Mouse (Mus musculus): ENCODE measurements at regions not wholly inside any gene's neighbourhood (a gene's known extent, or its start where the extent isn't known, plus 50 kb on each side); places are given as distances from the start of the nearest gene placed in this dataset.

- H3K4me2 ChIP-seq = no peak overlapping the region
- H3K27ac ChIP-seq (ENCODE audit: low read depth, low read length) = no peak overlapping the region
- H3K4me1 ChIP-seq (ENCODE audit: control insufficient read depth, insufficient read depth, low read length) = no peaks in the 10 kb centered on the region
- no peaks in the 10 kb centered on the region for H3K27me3 ChIP-seq (ENCODE audit: control insufficient read depth, insufficient read depth, low read length)
- ATAC-seq (ENCODE audit: low FRiP score) = no peak
- WGBS = 80% methylated on average over 1 of the region's 1 CpGs
- H3K9ac ChIP-seq (ENCODE audit: low read length) = no peak overlapping the region
- no peak for DNase-seq (ENCODE audit: low spot score, missing footprints)
- no peak overlapping the region for H3K4me3 ChIP-seq (ENCODE audit: low read depth, low read length)
- no peaks in the 10 kb centered on the region for H3K36me3 ChIP-seq (ENCODE audit: control insufficient read depth, insufficient read depth, low read length)
- H3K9me3 ChIP-seq (ENCODE audit: control insufficient read depth, low read length) = no peaks in the 10 kb centered on the region
Observed at GRCm38 (mm10) chr2:109487591-109487990, 186.9 kb upstream of the Bdnf start.

- Histone ChIP-seq H3K4me3 (ENCODE audit: low read depth, low read length) (no peak overlapping the region), H3K27ac (ENCODE audit: low read depth, low read length) (no peak overlapping the region), H3K4me1 (ENCODE audit: control insufficient read depth, insufficient read depth, low read length) (no peaks in the 10 kb centered on the region), H3K4me2 (no peak overlapping the region), H3K36me3 (ENCODE audit: control insufficient read depth, insufficient read depth, low read length) (no peaks in the 10 kb centered on the region), H3K27me3 (ENCODE audit: control insufficient read depth, insufficient read depth, low read length) (no peaks in the 10 kb centered on the region), H3K9ac (ENCODE audit: low read length) (no peak overlapping the region), H3K9me3 (ENCODE audit: control insufficient read depth, low read length) (no peaks in the 10 kb centered on the region)
- no peak for ATAC-seq (ENCODE audit: low FRiP score)
- 92% methylated on average over 5 of the region's 5 CpGs for WGBS
- DNase-seq (ENCODE audit: low spot score, missing footprints) = no peak
Observed at GRCm38 (mm10) chr2:109502186-109502585, 172.3 kb upstream of the Bdnf start.

- Histone ChIP-seq H3K36me3 (ENCODE audit: control insufficient read depth, insufficient read depth, low read length) (no peaks in the 10 kb centered on the region), H3K9ac (ENCODE audit: low read length) (no peak overlapping the region), H3K4me1 (ENCODE audit: control insufficient read depth, insufficient read depth, low read length) (no peaks in the 10 kb centered on the region), H3K4me2 (no peak overlapping the region), H3K27ac (ENCODE audit: low read depth, low read length) (no peak overlapping the region), H3K9me3 (ENCODE audit: control insufficient read depth, low read length) (no peaks in the 10 kb centered on the region), H3K27me3 (ENCODE audit: control insufficient read depth, insufficient read depth, low read length) (no peaks in the 10 kb centered on the region), H3K4me3 (ENCODE audit: low read depth, low read length) (no peak overlapping the region)
- ATAC-seq (ENCODE audit: low FRiP score) (no peak), DNase-seq (ENCODE audit: low spot score, missing footprints) (no peak)
- 76% methylated on average over 6 of the region's 6 CpGs for WGBS
Observed at GRCm38 (mm10) chr2:109504906-109505305, 169.6 kb upstream of the Bdnf start.

- no peaks in the 10 kb centered on the region for H3K36me3 ChIP-seq (ENCODE audit: control insufficient read depth, insufficient read depth, low read length)
- WGBS = 70% methylated on average over 8 of the region's 8 CpGs
- no peaks in the 10 kb centered on the region for H3K27me3 ChIP-seq (ENCODE audit: control insufficient read depth, insufficient read depth, low read length)
- no peak overlapping the region for H3K27ac ChIP-seq (ENCODE audit: low read depth, low read length)
- no peak overlapping the region for H3K4me3 ChIP-seq (ENCODE audit: low read depth, low read length)
- ATAC-seq (ENCODE audit: low FRiP score) (no peak), DNase-seq (ENCODE audit: low spot score, missing footprints) (no peak)
- no peak overlapping the region for H3K9ac ChIP-seq (ENCODE audit: low read length)
- H3K4me1 ChIP-seq (ENCODE audit: control insufficient read depth, insufficient read depth, low read length) = no peaks in the 10 kb centered on the region
- no peaks in the 10 kb centered on the region for H3K9me3 ChIP-seq (ENCODE audit: control insufficient read depth, low read length)
- H3K4me2 ChIP-seq = no peak overlapping the region
Observed at GRCm38 (mm10) chr2:109510070-109510979, 164.2 kb upstream of the Bdnf start.

- Histone ChIP-seq H3K36me3 (ENCODE audit: control insufficient read depth, insufficient read depth, low read length) (no peaks in the 10 kb centered on the region), H3K27ac (ENCODE audit: low read depth, low read length) (no peak overlapping the region), H3K4me1 (ENCODE audit: control insufficient read depth, insufficient read depth, low read length) (no peaks in the 10 kb centered on the region), H3K9me3 (ENCODE audit: control insufficient read depth, low read length) (no peaks in the 10 kb centered on the region), H3K4me3 (ENCODE audit: low read depth, low read length) (no peak overlapping the region), H3K9ac (ENCODE audit: low read length) (no peak overlapping the region), H3K4me2 (no peak overlapping the region), H3K27me3 (ENCODE audit: control insufficient read depth, insufficient read depth, low read length) (no peaks in the 10 kb centered on the region)
- DNase-seq (ENCODE audit: low spot score, missing footprints) = no peak
- 90% methylated on average over 4 of the region's 4 CpGs for WGBS
- ATAC-seq (ENCODE audit: low FRiP score) = no peak
Observed at GRCm38 (mm10) chr2:109511142-109511541, 163.4 kb upstream of the Bdnf start.

GRCm38 (mm10) chr2:109519261-109519660, 155.2 kb upstream of the Bdnf start:
- Histone ChIP-seq H3K4me1 (ENCODE audit: control insufficient read depth, insufficient read depth, low read length) (no peaks in the 10 kb centered on the region), H3K36me3 (ENCODE audit: control insufficient read depth, insufficient read depth, low read length) (no peaks in the 10 kb centered on the region), H3K4me3 (ENCODE audit: low read depth, low read length) (no peak overlapping the region), H3K9ac (ENCODE audit: low read length) (no peak overlapping the region), H3K4me2 (no peak overlapping the region), H3K27me3 (ENCODE audit: control insufficient read depth, insufficient read depth, low read length) (no peaks in the 10 kb centered on the region), H3K9me3 (ENCODE audit: control insufficient read depth, low read length) (no peaks in the 10 kb centered on the region), H3K27ac (ENCODE audit: low read depth, low read length) (no peak overlapping the region)
- 79% methylated on average over 4 of the region's 4 CpGs for WGBS
- ATAC-seq (ENCODE audit: low FRiP score) (no peak), DNase-seq (ENCODE audit: low spot score, missing footprints) (no peak)

GRCm38 (mm10) chr2:109520471-109520870, 154.0 kb upstream of the Bdnf start:
- H3K27ac ChIP-seq (ENCODE audit: low read depth, low read length) = no peak overlapping the region
- no peak overlapping the region for H3K4me2 ChIP-seq
- no peak overlapping the region for H3K4me3 ChIP-seq (ENCODE audit: low read depth, low read length)
- no peaks in the 10 kb centered on the region for H3K27me3 ChIP-seq (ENCODE audit: control insufficient read depth, insufficient read depth, low read length)
- DNase-seq (ENCODE audit: low spot score, missing footprints) (no peak), ATAC-seq (ENCODE audit: low FRiP score) (no peak)
- H3K4me1 ChIP-seq (ENCODE audit: control insufficient read depth, insufficient read depth, low read length) = no peaks in the 10 kb centered on the region
- H3K9me3 ChIP-seq (ENCODE audit: control insufficient read depth, low read length) = no peaks in the 10 kb centered on the region
- H3K36me3 ChIP-seq (ENCODE audit: control insufficient read depth, insufficient read depth, low read length) = no peaks in the 10 kb centered on the region
- WGBS = 73% methylated on average over 3 of the region's 3 CpGs
- no peak overlapping the region for H3K9ac ChIP-seq (ENCODE audit: low read length)

GRCm38 (mm10) chr2:109539519-109539918, 135.0 kb upstream of the Bdnf start:
- no peak overlapping the region for H3K4me2 ChIP-seq
- no peak overlapping the region for H3K9ac ChIP-seq (ENCODE audit: low read length)
- ATAC-seq (ENCODE audit: low FRiP score) (no peak), DNase-seq (ENCODE audit: low spot score, missing footprints) (no peak)
- no peaks in the 10 kb centered on the region for H3K27me3 ChIP-seq (ENCODE audit: control insufficient read depth, insufficient read depth, low read length)
- no peak overlapping the region for H3K27ac ChIP-seq (ENCODE audit: low read depth, low read length)
- H3K4me3 ChIP-seq (ENCODE audit: low read depth, low read length) = no peak overlapping the region
- 84% methylated on average over 1 of the region's 1 CpGs for WGBS
- H3K36me3 ChIP-seq (ENCODE audit: control insufficient read depth, insufficient read depth, low read length) = no peaks in the 10 kb centered on the region
- no peaks in the 10 kb centered on the region for H3K4me1 ChIP-seq (ENCODE audit: control insufficient read depth, insufficient read depth, low read length)
- H3K9me3 ChIP-seq (ENCODE audit: control insufficient read depth, low read length) = no peaks in the 10 kb centered on the region

GRCm38 (mm10) chr2:109546486-109547115, 127.9 kb upstream of the Bdnf start:
- Histone ChIP-seq H3K9ac (ENCODE audit: low read length) (no peak overlapping the region), H3K27me3 (ENCODE audit: control insufficient read depth, insufficient read depth, low read length) (no peaks in the 10 kb centered on the region), H3K4me3 (ENCODE audit: low read depth, low read length) (no peak overlapping the region), H3K36me3 (ENCODE audit: control insufficient read depth, insufficient read depth, low read length) (no peaks in the 10 kb centered on the region), H3K4me1 (ENCODE audit: control insufficient read depth, insufficient read depth, low read length) (no peaks in the 10 kb centered on the region), H3K27ac (ENCODE audit: low read depth, low read length) (no peak overlapping the region), H3K4me2 (no peak overlapping the region), H3K9me3 (ENCODE audit: control insufficient read depth, low read length) (no peaks in the 10 kb centered on the region)
- DNase-seq (ENCODE audit: low spot score, missing footprints) (no peak), ATAC-seq (ENCODE audit: low FRiP score) (no peak)
- 88% methylated on average over 7 of the region's 7 CpGs for WGBS

Data from midbrain, embryonic 11.5 days (tissue).